Mouse (Mus musculus) ES-Bruce4 (cell line): ENCODE data around the gene Farp2. TPM values are rescaled to one million over a fixed set of nuclear protein-coding genes. Genes with fewer than 3 reads are reported as not detected.

Experiments
- H3K27ac ChIP-seq: 2 replicates; pipeline ENCODE4 v1.5.1; 2012; ENCODE audit warnings: low read length, inconsistent platforms; ENCODE audit not compliant: insufficient read depth
- H3K27me3 ChIP-seq: 2 replicates; pipeline ENCODE4 v1.6.1; 2012; ENCODE audit warnings: mild to moderate bottlenecking, low read length, inconsistent platforms; ENCODE audit not compliant: control insufficient read depth, poor library complexity, insufficient read depth, severe bottlenecking
- H3K36me3 ChIP-seq: 2 replicates; pipeline ENCODE4 v1.6.1; 2012; ENCODE audit warnings: inconsistent platforms, mild to moderate bottlenecking, low read length, moderate library complexity; ENCODE audit not compliant: control insufficient read depth, poor library complexity, insufficient read depth, severe bottlenecking
- H3K4me1 ChIP-seq: one replicate; pipeline ENCODE4 v1.8.1; 2011; ENCODE audit warnings: low read length; ENCODE audit not compliant: control insufficient read depth, insufficient read depth
- H3K4me3 ChIP-seq: 2 replicates; pipeline ENCODE4 v1.5.1; 2011; ENCODE audit warnings: low read depth, mild to moderate bottlenecking, low read length
- H3K9ac ChIP-seq: 2 replicates; pipeline ENCODE4 v1.6.1; 2012; ENCODE audit warnings: low read depth, mild to moderate bottlenecking, inconsistent platforms; ENCODE audit not compliant: poor library complexity, severe bottlenecking
- H3K9me3 ChIP-seq: replicated peaks from 2 replicates; pipeline ENCODE4 v1.6.1; 2012; ENCODE audit warnings: mild to moderate bottlenecking, low read length, inconsistent platforms; ENCODE audit not compliant: control insufficient read depth, poor library complexity, insufficient read depth, severe bottlenecking
- CTCF ChIP-seq: IDR thresholded peaks from one replicate; pipeline ENCODE4 v1.8.1; 2011; ENCODE audit warnings: low read depth, low read length
- EP300 ChIP-seq: IDR thresholded peaks from 2 replicates; pipeline ENCODE4 v1.6.1; 2011; ENCODE audit warnings: low read depth, low read length; ENCODE audit not compliant: insufficient read depth
- POLR2A ChIP-seq: IDR thresholded peaks from one replicate; pipeline ENCODE4 v1.8.1; 2011; ENCODE audit warnings: low read length; ENCODE audit not compliant: insufficient read depth
- polyA plus RNA-seq: library from polyadenylated mRNA; stranded (reverse); fragments of >200 nt; gene quantifications from 2 replicates; pipeline ENCODE4 v1.2.4, GENCODE M21; 2011; ENCODE audit warnings: low read depth; ENCODE audit not compliant: missing spikeins, insufficient read depth, insufficient read length

The Farp2 gene
- polyA plus RNA-seq, 1 experiment, result 4.0 TPM

DNA sequence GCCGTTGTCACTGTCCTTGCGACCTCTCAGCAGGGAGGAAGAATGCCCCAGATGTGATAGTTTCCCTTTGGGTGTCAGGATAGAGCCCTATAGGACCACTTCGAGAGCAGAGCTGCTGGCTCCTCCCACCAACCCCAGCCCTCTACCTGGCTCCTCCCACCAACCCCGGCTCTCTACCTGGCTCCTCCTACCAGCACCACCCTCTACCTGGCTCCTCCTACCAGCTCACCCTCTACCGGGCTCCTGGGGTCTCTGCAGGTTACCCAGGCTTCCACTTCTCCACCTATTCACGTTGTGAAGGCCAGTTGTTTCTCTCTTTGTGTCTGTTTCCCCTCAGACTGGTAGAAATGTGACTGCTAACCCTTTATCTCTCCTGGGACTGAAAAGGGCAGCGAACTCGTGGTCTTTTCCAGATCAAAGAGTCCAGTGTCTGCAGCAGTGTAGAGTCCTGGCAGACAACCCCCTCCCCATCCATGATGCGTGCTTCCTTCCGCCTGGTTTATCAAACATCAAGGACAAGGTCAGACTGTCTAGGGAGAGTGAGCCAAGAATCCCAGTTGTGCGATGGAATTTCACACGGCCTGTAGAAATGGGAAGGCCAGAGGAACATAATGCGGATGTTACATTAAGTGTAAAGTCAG, 156.0 kb downstream of the Farp2 start:
- peak overlapping the region; percentile 59 for H3K4me3 ChIP-seq
- peak overlapping the region; percentile 40; the same call in 1 of the 2 replicates for H3K27ac ChIP-seq

DNA sequence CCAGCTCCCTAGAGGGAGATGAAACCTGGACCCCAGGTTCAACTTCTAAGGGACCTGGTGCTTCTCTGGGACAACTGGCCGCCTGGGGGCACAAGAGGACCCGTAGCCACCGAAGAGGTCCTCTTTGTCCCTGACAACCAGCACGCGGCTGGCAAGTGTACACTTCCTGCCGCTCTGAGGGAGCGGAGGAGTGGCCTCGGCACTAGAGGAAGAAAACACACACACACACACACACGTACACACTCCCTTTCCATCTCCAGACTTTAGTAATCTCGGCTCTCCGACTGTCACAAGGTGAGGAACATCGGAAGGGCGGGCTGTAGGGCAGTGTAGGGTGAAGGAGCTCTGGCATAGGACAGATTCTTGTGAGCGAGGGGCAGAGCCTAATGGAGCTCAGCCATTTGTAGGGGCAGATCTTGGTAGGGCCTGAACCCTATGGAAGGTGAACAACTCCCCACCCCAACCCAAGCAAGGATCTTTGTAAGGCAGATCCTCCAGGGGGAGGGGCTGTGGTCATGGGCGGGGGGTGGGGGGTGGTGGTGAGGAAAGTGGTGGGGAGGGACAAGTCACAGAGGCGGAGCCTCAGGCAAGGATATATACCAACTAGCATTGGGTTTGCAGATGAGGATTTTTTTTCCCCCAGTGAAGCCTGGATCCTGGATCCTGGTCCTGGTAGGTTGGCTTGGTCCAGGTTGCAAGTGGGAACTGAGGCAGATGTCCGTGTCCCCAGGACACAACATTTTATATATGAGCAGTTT, 157.1 kb downstream of the Farp2 start:
- Histone ChIP-seq H3K27me3 (no peaks in the 10 kb centered on the region), H3K9me3 (no peaks in the 10 kb centered on the region), H3K36me3 (no peaks in the 10 kb centered on the region), H3K4me3 (peak overlapping the region; percentile 63), H3K4me1 (no peaks in the 10 kb centered on the region), H3K27ac (0 out of 2 replicates have a peak overlapping the region, but pooled peaks have one; percentile 5), H3K9ac (0 out of 2 replicates have a peak overlapping the region, but pooled peaks have one; percentile 2)
- TF ChIP-seq POLR2A (peak; percentile 32), CTCF (peak; percentile 58), EP300 (0 out of 2 replicates have a peak, but pooled peaks have one; percentile 35)

More for the DNA sequence above, 156.0 kb downstream of the Farp2 start:
- TF ChIP-seq EP300 (no peak), POLR2A (no peak), CTCF (no peak)
- no peaks in the 10 kb centered on the region for H3K36me3 ChIP-seq
- H3K9me3 ChIP-seq, result no peaks in the 10 kb centered on the region
- no peaks in the 10 kb centered on the region for H3K27me3 ChIP-seq
- no peaks in the 10 kb centered on the region for H3K4me1 ChIP-seq
- H3K9ac ChIP-seq, result peak overlapping the region; percentile 2; the same call in 1 of the 2 replicates

DNA sequence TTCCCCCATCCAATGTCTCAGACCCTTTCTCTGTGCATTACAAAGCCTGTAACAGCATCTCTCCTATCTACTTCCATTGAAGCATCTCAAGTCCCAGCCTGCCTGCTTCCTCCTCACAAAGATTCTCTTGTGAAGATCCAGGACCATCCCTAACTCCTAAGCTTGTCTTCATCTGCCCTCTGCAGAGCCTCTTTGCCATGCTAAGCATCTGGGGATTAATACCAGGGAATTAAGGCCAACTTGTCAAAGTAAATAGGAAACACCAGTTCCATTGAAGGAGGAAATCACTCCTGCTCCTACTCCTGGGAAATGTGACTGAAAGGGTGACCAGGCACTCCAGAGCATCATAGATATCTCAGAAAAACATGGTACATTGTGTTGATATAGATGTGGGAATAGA, 158.1 kb downstream of the Farp2 start:
- no peaks in the 10 kb centered on the region for H3K4me1 ChIP-seq
- no peaks in the 10 kb centered on the region for H3K36me3 ChIP-seq
- no peak overlapping the region for H3K9ac ChIP-seq
- no peaks in the 10 kb centered on the region for H3K9me3 ChIP-seq
- no peak for TF ChIP-seq EP300
- H3K27ac ChIP-seq, result no peak overlapping the region
- no peak overlapping the region for H3K4me3 ChIP-seq
- no peaks in the 10 kb centered on the region for H3K27me3 ChIP-seq

Other genes starting within 250 kb of the Farp2 start
- 25.7 and 29.1 TPM in 2 replicates for gene Mterf4, start 206.2 kb upstream of the Farp2 start, polyA plus RNA-seq
- 40.4 and 40.8 TPM in 2 replicates for gene Ppp1r7, start 169.2 kb upstream of the Farp2 start, polyA plus RNA-seq
- gene Pask, start 168.6 kb upstream of the Farp2 start, polyA plus RNA-seq, result 25.6 and 26.0 TPM in 2 replicates
- 0.32 TPM in 1 of 2 replicates, not detected in the other for gene Ano7, start 138.1 kb upstream of the Farp2 start, polyA plus RNA-seq
- 226 and 232 TPM in 2 replicates for gene Hdlbp, start 33.3 kb upstream of the Farp2 start, polyA plus RNA-seq
- 77.7 and 79.6 TPM in 2 replicates for gene Stk25, start 146.6 kb downstream of the Farp2 start, polyA plus RNA-seq
- gene Bok, start 173.6 kb downstream of the Farp2 start, polyA plus RNA-seq, result 6.3 and 6.6 TPM in 2 replicates
- 75.9 and 92.7 TPM in 2 replicates for gene Atg4b, start 239.4 kb downstream of the Farp2 start, polyA plus RNA-seq
- gene Thap4, start 242.8 kb downstream of the Farp2 start, polyA plus RNA-seq, result 44.8 and 51.5 TPM in 2 replicates